ENCODE assay signal across 26 mouse cellular contexts in genomic region chr8:124146286-124146685, GRCm38 (mm10).
DNase-seq lines count a peak whose midpoint lies in the region; ATAC-seq and TF ChIP-seq lines count a peak whose summit lies in the region.
"Had no signal": no experiment of that assay in that cellular context is flagged by ENCODE, and none has a peak within 500 bp of the region (broad histone marks: within the 10 kb centered on the region; RNA-seq: fewer than 3 reads in every experiment).

No protein-coding gene starts in this region.

- H3K4me1 ChIP-seq in forebrain, embryonic 10.5 days = peaks cover 37% of the 10 kb centered on the region
- peaks cover 22% of the 10 kb centered on the region for H3K4me1 ChIP-seq in forebrain, embryonic 12.5 days
- no peaks in the 10 kb centered on the region for H3K4me1 ChIP-seq in liver, postnatal 0 days (ENCODE audit: insufficient read depth)
- H3K4me1 ChIP-seq in liver, embryonic 11.5 days (replicated peaks; ENCODE audit: control insufficient read depth, insufficient read depth, low read length) = no peaks in the 10 kb centered on the region
- H3K4me1 ChIP-seq: embryonic facial prominence, embryonic 13.5 days had no signal

- H3K36me3 ChIP-seq in forebrain, embryonic 10.5 days (replicated peaks) = no peaks in the 10 kb centered on the region
- H3K36me3 ChIP-seq in forebrain, embryonic 12.5 days (replicated peaks) = no peaks in the 10 kb centered on the region
- H3K36me3 ChIP-seq in liver, postnatal 0 days (replicated peaks; ENCODE audit: insufficient read depth, low read length) = no peaks in the 10 kb centered on the region
- no peaks in the 10 kb centered on the region for H3K36me3 ChIP-seq in liver, embryonic 11.5 days (ENCODE audit: control insufficient read depth, insufficient read depth, low read length)
- H3K36me3 ChIP-seq: embryonic facial prominence, embryonic 10.5 days; embryonic facial prominence, embryonic 13.5 days; heart, embryonic 13.5 days had no signal

- no peak for ATAC-seq in forebrain, embryonic 12.5 days (ENCODE audit: low FRiP score)
- ATAC-seq in liver, postnatal 0 days = 0 out of 2 replicates have a peak, but pooled peaks have one; percentile 29
- ATAC-seq in liver, embryonic 11.5 days (replicated peaks; ENCODE audit: low FRiP score) = no peak
- ATAC-seq: activated CD4-positive, CD25-positive, alpha-beta regulatory T cell, adult 4 months; forebrain, embryonic 14.5 days; forebrain, postnatal 0 days; hindbrain, postnatal 0 days had no signal

- no peak overlapping the region for H3K4me2 ChIP-seq in forebrain, embryonic 12.5 days
- no peak overlapping the region for H3K4me2 ChIP-seq in liver, postnatal 0 days (ENCODE audit: low read depth, low read length)
- H3K4me2 ChIP-seq in liver, embryonic 11.5 days = no peak overlapping the region
- H3K4me2 ChIP-seq: embryonic facial prominence, embryonic 13.5 days; heart, embryonic 13.5 days; hindbrain, embryonic 14.5 days had no signal

- 88% methylated on average over 5 of the region's 5 CpGs for WGBS in forebrain, embryonic 10.5 days
- WGBS in forebrain, embryonic 12.5 days = 91% methylated on average over 5 of the region's 5 CpGs
- WGBS in liver, postnatal 0 days (ENCODE audit: insufficient replicate concordance) = 55% methylated on average over 5 of the region's 5 CpGs
- WGBS in liver, embryonic 11.5 days = 73% methylated on average over 5 of the region's 5 CpGs

- no peak for TF ChIP-seq CTCF in liver, postnatal 0 days (IDR thresholded peaks at IDR 0.05; ENCODE audit: low read depth)

- no peaks in the 10 kb centered on the region for H3K9me3 ChIP-seq in forebrain, embryonic 10.5 days
- H3K9me3 ChIP-seq in forebrain, embryonic 12.5 days = no peaks in the 10 kb centered on the region
- H3K9me3 ChIP-seq in liver, postnatal 0 days (ENCODE audit: low read length) = no peaks in the 10 kb centered on the region
- no peaks in the 10 kb centered on the region for H3K9me3 ChIP-seq in liver, embryonic 11.5 days (ENCODE audit: control insufficient read depth, low read length)
- H3K9me3 ChIP-seq: embryonic facial prominence, embryonic 10.5 days; embryonic facial prominence, embryonic 13.5 days; heart, embryonic 13.5 days had no signal

- DNase-seq in forebrain, embryonic 10.5 days (ENCODE audit: extremely low spot score, low spot score) = no peak
- no peak for DNase-seq in liver, postnatal 0 days
- DNase-seq in liver, embryonic 11.5 days (ENCODE audit: low spot score) = no peak
- DNase-seq in testis, postnatal 10 days (ENCODE audit: low spot score) = peak; percentile 26
- no peak for DNase-seq in testis, postnatal 14 days (ENCODE audit: low spot score)
- DNase-seq: adrenal gland, adult 8-10 months; adrenal gland, postnatal 25 days; cerebellum, adult 11-12 months; cerebellum, adult 8-10 months; cerebellum, postnatal 10 days; cerebellum, postnatal 36 days; embryo, embryonic 11 days; forebrain, postnatal 0 days; gastrocnemius, adult 2 months; gastrocnemius, postnatal 14 days; heart, postnatal 14 days; heart, postnatal 4 days had no signal

- H3K27ac ChIP-seq in forebrain, embryonic 10.5 days = 0 out of 2 replicates have a peak overlapping the region, but pooled peaks have one; percentile 1
- no peak overlapping the region for H3K27ac ChIP-seq in forebrain, embryonic 12.5 days
- H3K27ac ChIP-seq in liver, postnatal 0 days (ENCODE audit: low read depth) = no peak overlapping the region
- H3K27ac ChIP-seq in liver, embryonic 11.5 days (ENCODE audit: low read depth, low read length) = no peak overlapping the region
- H3K27ac ChIP-seq: embryonic facial prominence, embryonic 10.5 days; embryonic facial prominence, embryonic 13.5 days; gastrocnemius, adult 2 months; heart, embryonic 13.5 days; hindbrain, embryonic 14.5 days; hindbrain, postnatal 0 days had no signal

- no peak overlapping the region for H3K4me3 ChIP-seq in forebrain, embryonic 10.5 days
- no peak overlapping the region for H3K4me3 ChIP-seq in forebrain, embryonic 12.5 days (replicated peaks)
- H3K4me3 ChIP-seq in liver, postnatal 0 days (ENCODE audit: low read depth, low read length) = no peak overlapping the region
- no peak overlapping the region for H3K4me3 ChIP-seq in liver, embryonic 11.5 days (ENCODE audit: low read depth, low read length)
- H3K4me3 ChIP-seq: embryonic facial prominence, embryonic 10.5 days; embryonic facial prominence, embryonic 13.5 days; erythroblast, embryonic 14.5 days; gastrocnemius, adult 2 months; heart, embryonic 13.5 days had no signal

- H3K9ac ChIP-seq in forebrain, embryonic 12.5 days = no peak overlapping the region
- no peak overlapping the region for H3K9ac ChIP-seq in liver, postnatal 0 days (replicated peaks)
- H3K9ac ChIP-seq in liver, embryonic 11.5 days (ENCODE audit: low read depth, low read length) = no peak overlapping the region
- H3K9ac ChIP-seq: embryonic facial prominence, embryonic 13.5 days; forebrain, postnatal 0 days; heart, embryonic 13.5 days; hindbrain, embryonic 14.5 days had no signal

- H3K27me3 ChIP-seq in forebrain, embryonic 10.5 days (ENCODE audit: poor library complexity, severe bottlenecking) = peaks cover 53% of the 10 kb centered on the region
- H3K27me3 ChIP-seq in forebrain, embryonic 12.5 days = peaks cover 48% of the 10 kb centered on the region
- H3K27me3 ChIP-seq in liver, postnatal 0 days (ENCODE audit: insufficient read depth, low read length) = no peaks in the 10 kb centered on the region
- no peaks in the 10 kb centered on the region for H3K27me3 ChIP-seq in liver, embryonic 11.5 days (replicated peaks; ENCODE audit: control insufficient read depth, insufficient read depth, low read length)
- H3K27me3 ChIP-seq: embryonic facial prominence, embryonic 13.5 days; heart, embryonic 13.5 days had no signal

- no peak for TF ChIP-seq EP300 in liver, postnatal 0 days (IDR thresholded peaks at IDR 0.05; ENCODE audit: low read depth)
